Mouse (Mus musculus) kidney, adult 8-10 months (tissue): ENCODE data around the gene Gng3.

Source experiments
- DNase-seq, 2 experiments: peaks; one replicate each; pipeline ENCODE4 v3.0.0; 2022

Gene Gng3

DNA sequence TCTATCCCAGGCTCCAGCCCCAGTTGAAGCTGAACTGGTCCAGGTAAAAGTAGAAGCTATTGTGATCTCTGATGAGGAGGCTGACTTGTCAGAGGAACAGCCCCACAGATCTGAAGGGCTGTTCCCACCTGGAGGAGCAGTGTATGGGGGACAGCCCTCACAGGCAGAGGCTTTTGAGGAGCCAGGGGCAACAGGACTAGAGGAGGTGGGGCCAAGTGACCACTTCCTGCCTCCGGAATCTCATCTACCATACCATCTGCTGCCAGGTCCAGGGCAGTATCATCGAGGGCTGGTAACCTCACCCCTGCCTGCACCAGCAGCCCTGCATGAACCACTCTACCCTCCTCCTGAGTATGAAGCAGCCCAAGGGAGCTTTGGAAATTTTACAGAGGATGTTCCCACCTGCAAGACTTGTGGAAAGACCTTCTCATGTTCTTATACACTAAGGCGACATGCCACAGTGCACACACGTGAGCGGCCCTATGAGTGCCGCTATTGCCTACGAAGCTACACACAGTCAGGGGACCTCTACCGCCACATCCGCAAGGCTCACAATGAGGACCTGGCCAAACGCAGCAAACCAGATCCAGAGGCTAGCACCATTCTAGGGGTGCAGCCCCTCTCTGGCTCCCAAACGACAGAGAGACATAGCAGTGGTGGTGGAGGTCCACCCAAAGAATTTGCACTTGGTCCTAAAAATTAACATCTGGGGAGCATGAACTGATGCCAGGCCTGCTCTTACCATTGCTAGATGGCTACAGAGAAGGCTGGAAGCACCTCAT is 34.9 kb downstream of the Gng3 start:
- no peak for DNase-seq

DNA sequence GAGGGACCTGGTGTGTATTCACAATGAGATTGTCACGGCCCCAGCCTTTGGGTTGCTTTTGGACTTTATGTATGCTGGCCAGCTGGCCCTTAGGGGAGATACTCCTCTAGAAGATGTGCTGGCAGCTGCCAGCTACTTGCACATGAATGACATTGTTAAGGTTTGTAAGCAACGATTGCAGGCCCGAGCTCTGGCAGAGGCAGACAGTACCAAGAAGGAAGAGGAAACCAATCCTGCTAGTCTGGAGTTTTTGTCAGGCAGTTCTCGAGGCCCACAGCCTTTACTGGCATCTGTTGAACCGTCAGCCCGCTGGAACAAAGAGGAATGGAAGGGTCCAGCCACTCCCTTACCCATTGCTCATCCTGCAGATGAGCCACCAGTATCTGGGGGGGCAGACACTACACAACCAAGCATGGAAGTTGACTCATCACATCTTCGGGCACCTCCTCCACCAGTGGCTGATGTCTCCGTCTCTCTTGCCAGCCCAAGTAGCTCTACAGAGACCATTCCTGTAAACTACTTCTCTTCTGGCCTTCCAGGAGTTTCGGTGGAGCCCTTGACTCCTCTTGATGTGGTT is 35.7 kb downstream of the Gng3 start:
- no peak for DNase-seq

DNA sequence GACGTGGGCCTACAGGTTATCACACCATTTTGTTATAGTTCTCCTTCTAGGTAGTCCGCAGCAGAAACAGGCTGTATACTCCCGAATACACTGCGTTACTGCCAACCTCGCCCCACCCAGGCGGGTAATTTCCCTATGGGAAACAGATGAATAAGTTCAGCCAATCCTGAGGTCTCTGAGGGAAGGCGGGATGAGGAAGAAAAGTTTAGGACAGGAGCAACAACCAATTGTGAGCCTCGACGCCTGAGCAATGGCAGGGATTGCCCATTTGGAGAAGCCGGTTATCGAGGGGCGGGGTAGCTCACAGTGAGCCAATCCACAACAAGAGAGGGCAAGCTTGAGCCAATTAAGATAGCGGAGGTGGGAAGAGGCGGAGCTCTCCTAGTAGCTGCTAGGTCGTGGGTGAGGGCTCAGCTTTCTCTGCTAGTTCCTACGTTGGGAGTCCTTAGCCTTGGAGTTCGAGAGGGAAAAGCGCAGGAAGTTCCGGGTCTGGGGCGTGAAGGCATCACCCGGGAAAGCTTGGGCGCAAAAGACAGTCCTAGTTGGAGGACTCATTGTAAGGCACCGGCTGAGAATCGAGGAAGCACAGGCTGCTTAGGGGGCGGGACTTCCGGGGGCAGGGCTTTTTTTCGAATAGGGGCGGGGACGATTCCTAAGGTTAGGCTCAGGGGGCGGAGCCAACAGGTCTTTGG is 36.7 kb downstream of the Gng3 start, which contains the start of gene Zbtb3:
TSS of gene Zbtb3 (plus strand) at position 426 of the 692 bp plus-strand sequence.
- peak; percentile 96 to 98 for DNase-seq

DNA sequence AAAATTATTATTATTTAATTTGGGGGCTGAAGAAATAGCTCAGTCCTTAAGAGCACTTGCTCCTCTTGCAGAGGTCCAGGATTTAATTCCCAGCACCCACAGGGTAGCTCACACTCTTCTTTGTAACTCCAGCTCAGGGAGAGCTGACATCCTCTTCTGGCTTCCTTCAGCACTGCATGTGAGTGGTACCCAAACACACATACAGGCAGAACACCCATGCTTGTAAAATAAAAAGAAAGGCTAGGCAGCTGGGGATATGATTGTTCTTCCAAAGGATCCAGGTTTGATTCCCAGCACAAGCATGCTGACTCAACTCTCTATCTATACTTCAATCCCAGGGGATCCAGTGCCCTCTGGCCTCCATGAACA is 40.1 kb downstream of the Gng3 start:
- no peak for DNase-seq

GRCm38 (mm10) chr19:8798264-8798946 is 40.6 kb downstream of the Gng3 start, which contains the start of gene Polr2g:
Polr2g (minus strand) TSS chr19:8798577.
- peak; percentile 93 for DNase-seq

DNA sequence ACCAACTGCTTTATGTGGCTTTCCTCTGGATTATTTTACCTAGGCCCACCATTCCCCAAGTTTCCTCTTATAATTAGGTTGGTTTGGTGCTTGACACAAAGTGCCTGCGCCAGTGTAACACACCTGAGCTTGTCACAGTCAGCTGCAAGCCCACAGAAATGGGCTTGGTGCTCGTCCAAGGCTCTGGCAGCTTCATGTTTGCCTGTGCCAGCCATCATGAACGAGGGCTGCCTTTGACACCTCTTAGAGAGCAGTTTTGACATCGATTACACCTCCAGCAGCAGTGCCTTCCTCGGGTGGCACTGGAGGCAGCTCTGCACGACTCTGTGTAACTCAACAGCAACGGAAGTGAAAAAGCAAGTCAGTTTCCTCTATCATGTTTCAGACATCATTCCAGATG is 48.8 kb downstream of the Gng3 start:
- no peak for DNase-seq

GRCm38 (mm10) chr19:8789171-8789570 is 49.8 kb downstream of the Gng3 start:
- no peak for DNase-seq

DNA sequence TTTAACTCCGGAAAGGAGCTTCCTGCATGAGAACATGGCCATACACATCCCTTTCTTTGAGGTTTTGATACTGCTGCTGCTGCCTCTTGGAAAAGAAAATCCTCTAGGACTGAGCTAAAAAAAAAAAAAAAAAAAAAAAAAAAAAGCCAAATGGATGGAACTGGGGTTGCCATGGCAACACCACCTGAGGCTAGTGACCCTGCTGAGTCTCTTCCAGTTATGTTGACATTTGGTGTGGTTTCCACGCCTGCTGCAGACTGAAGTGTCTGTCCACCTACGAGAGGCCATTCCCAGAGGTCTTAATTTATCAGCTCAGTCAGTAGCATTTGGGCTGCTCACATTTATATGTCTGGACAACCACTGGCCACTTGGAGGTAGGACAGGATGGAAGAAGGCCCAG is 50.5 kb downstream of the Gng3 start:
- DNase-seq, result no peak
